Mouse (Mus musculus): ENCODE measurements around the gene Mcemp1. TPM values are rescaled to one million over a fixed set of nuclear protein-coding genes. Genes with fewer than 3 reads are reported as not detected.

Mcemp1 gene
- polyA plus RNA-seq, 1 experiment: 0.53 TPM

- Histone ChIP-seq H3K36me3 (ENCODE audit: control insufficient read depth, insufficient read depth, low read length) (no peaks in the 10 kb centered on the region), H3K27ac (ENCODE audit: insufficient read depth, low read depth, low read length) (peak within 1 kb of the TSS; percentile 13; the same call in 1 of the 2 replicates), H3K4me1 (ENCODE audit: control insufficient read depth, insufficient read depth, low read length) (no peaks in the 10 kb centered on the region), H3K27me3 (replicated peaks; ENCODE audit: control insufficient read depth, insufficient read depth, low read length) (no peaks in the 10 kb centered on the region), H3K4me3 (ENCODE audit: insufficient read depth, low read depth, low read length) (peak within 1 kb of the TSS; percentile 73)
- TF ChIP-seq CTCF (conservative IDR thresholded peaks at IDR 0.05; ENCODE audit: insufficient read depth, insufficient read length, low read depth, low read length): no peak
- TF ChIP-seq POLR2A (IDR thresholded peaks at IDR 0.05; ENCODE audit: low read depth, low read length): peak; percentile 61
- WGBS: 4% methylated on average over 47 of the region's 47 CpGs
- peak; percentile 91 for DNase-seq
These were observed 34.7 kb upstream of the Mcemp1 start, which contains the start of gene Stxbp2 for GRCm38 (mm10) chr8:3630647-3631477. Stxbp2 (plus strand) TSS chr8:3630955.

GRCm38 (mm10) chr8:3631478-3631875, 34.1 kb upstream of the Mcemp1 start:
- Histone ChIP-seq H3K27me3 (replicated peaks; ENCODE audit: control insufficient read depth, insufficient read depth, low read length) (no peaks in the 10 kb centered on the region), H3K4me3 (ENCODE audit: insufficient read depth, low read depth, low read length) (peak overlapping the region; percentile 73), H3K36me3 (ENCODE audit: control insufficient read depth, insufficient read depth, low read length) (no peaks in the 10 kb centered on the region), H3K4me1 (ENCODE audit: control insufficient read depth, insufficient read depth, low read length) (no peaks in the 10 kb centered on the region), H3K27ac (ENCODE audit: insufficient read depth, low read depth, low read length) (peak overlapping the region; percentile 13; the same call in 1 of the 2 replicates)
- no peak for TF ChIP-seq POLR2A (IDR thresholded peaks at IDR 0.05; ENCODE audit: low read depth, low read length)
- no peak for TF ChIP-seq CTCF (conservative IDR thresholded peaks at IDR 0.05; ENCODE audit: insufficient read depth, insufficient read length, low read depth, low read length)
- peak; percentile 27 for DNase-seq
- 8% methylated on average over 8 of the region's 8 CpGs for WGBS

- 21% methylated on average over 5 of the region's 5 CpGs for WGBS
- no peak for TF ChIP-seq POLR2A (IDR thresholded peaks at IDR 0.05; ENCODE audit: low read depth, low read length)
- TF ChIP-seq CTCF (conservative IDR thresholded peaks at IDR 0.05; ENCODE audit: insufficient read depth, insufficient read length, low read depth, low read length): peak; percentile 46
- no peak overlapping the region for H3K4me3 ChIP-seq (ENCODE audit: insufficient read depth, low read depth, low read length)
These were observed 19.8 kb upstream of the Mcemp1 start for GRCm38 (mm10) chr8:3645804-3646203.

GRCm38 (mm10) chr8:3646824-3647531, 18.6 kb upstream of the Mcemp1 start:
- H3K27ac ChIP-seq (ENCODE audit: insufficient read depth, low read depth, low read length): no peak overlapping the region
- 77% methylated on average over 6 of the region's 6 CpGs for WGBS
- no peak for DNase-seq

More at GRCm38 (mm10) chr8:3645804-3646203, 19.8 kb upstream of the Mcemp1 start:
- Histone ChIP-seq H3K4me1 (ENCODE audit: control insufficient read depth, insufficient read depth, low read length) (no peaks in the 10 kb centered on the region), H3K36me3 (ENCODE audit: control insufficient read depth, insufficient read depth, low read length) (no peaks in the 10 kb centered on the region), H3K27me3 (replicated peaks; ENCODE audit: control insufficient read depth, insufficient read depth, low read length) (no peaks in the 10 kb centered on the region), H3K27ac (ENCODE audit: insufficient read depth, low read depth, low read length) (no peak overlapping the region)
- peak; percentile 67 for DNase-seq

GRCm38 (mm10) chr8:3647561-3647960, 18.0 kb upstream of the Mcemp1 start:
- no peaks in the 10 kb centered on the region for H3K27me3 ChIP-seq (replicated peaks; ENCODE audit: control insufficient read depth, insufficient read depth, low read length)
- 36% methylated on average over 4 of the region's 4 CpGs for WGBS
- no peak overlapping the region for H3K4me3 ChIP-seq (ENCODE audit: insufficient read depth, low read depth, low read length)
- no peaks in the 10 kb centered on the region for H3K36me3 ChIP-seq (ENCODE audit: control insufficient read depth, insufficient read depth, low read length)
- no peaks in the 10 kb centered on the region for H3K4me1 ChIP-seq (ENCODE audit: control insufficient read depth, insufficient read depth, low read length)
- no peak for TF ChIP-seq CTCF (conservative IDR thresholded peaks at IDR 0.05; ENCODE audit: insufficient read depth, insufficient read length, low read depth, low read length)
- no peak for TF ChIP-seq POLR2A (IDR thresholded peaks at IDR 0.05; ENCODE audit: low read depth, low read length)
- H3K27ac ChIP-seq (ENCODE audit: insufficient read depth, low read depth, low read length): no peak overlapping the region
- peak; percentile 41 for DNase-seq

More at GRCm38 (mm10) chr8:3646824-3647531, 18.6 kb upstream of the Mcemp1 start:
- no peak overlapping the region for H3K4me3 ChIP-seq (ENCODE audit: insufficient read depth, low read depth, low read length)
- H3K36me3 ChIP-seq (ENCODE audit: control insufficient read depth, insufficient read depth, low read length): no peaks in the 10 kb centered on the region
- no peaks in the 10 kb centered on the region for H3K4me1 ChIP-seq (ENCODE audit: control insufficient read depth, insufficient read depth, low read length)
- no peak for TF ChIP-seq CTCF (conservative IDR thresholded peaks at IDR 0.05; ENCODE audit: insufficient read depth, insufficient read length, low read depth, low read length)
- no peak for TF ChIP-seq POLR2A (IDR thresholded peaks at IDR 0.05; ENCODE audit: low read depth, low read length)
- H3K27me3 ChIP-seq (replicated peaks; ENCODE audit: control insufficient read depth, insufficient read depth, low read length): no peaks in the 10 kb centered on the region

- WGBS: 70% methylated on average over 2 of the region's 2 CpGs
- no peak for DNase-seq
- Histone ChIP-seq H3K4me1 (ENCODE audit: control insufficient read depth, insufficient read depth, low read length) (no peaks in the 10 kb centered on the region), H3K4me3 (ENCODE audit: insufficient read depth, low read depth, low read length) (no peak overlapping the region), H3K36me3 (ENCODE audit: control insufficient read depth, insufficient read depth, low read length) (no peaks in the 10 kb centered on the region), H3K27ac (ENCODE audit: insufficient read depth, low read depth, low read length) (no peak overlapping the region), H3K27me3 (replicated peaks; ENCODE audit: control insufficient read depth, insufficient read depth, low read length) (no peaks in the 10 kb centered on the region)
- TF ChIP-seq POLR2A (IDR thresholded peaks at IDR 0.05; ENCODE audit: low read depth, low read length): no peak
- TF ChIP-seq CTCF (conservative IDR thresholded peaks at IDR 0.05; ENCODE audit: insufficient read depth, insufficient read length, low read depth, low read length): no peak
These were observed 17.3 kb upstream of the Mcemp1 start for GRCm38 (mm10) chr8:3648268-3648667.

GRCm38 (mm10) chr8:3648990-3649389, 16.6 kb upstream of the Mcemp1 start:
- Histone ChIP-seq H3K36me3 (ENCODE audit: control insufficient read depth, insufficient read depth, low read length) (no peaks in the 10 kb centered on the region), H3K27ac (ENCODE audit: insufficient read depth, low read depth, low read length) (no peak overlapping the region), H3K4me1 (ENCODE audit: control insufficient read depth, insufficient read depth, low read length) (no peaks in the 10 kb centered on the region), H3K4me3 (ENCODE audit: insufficient read depth, low read depth, low read length) (no peak overlapping the region), H3K27me3 (replicated peaks; ENCODE audit: control insufficient read depth, insufficient read depth, low read length) (no peaks in the 10 kb centered on the region)
- TF ChIP-seq POLR2A (IDR thresholded peaks at IDR 0.05; ENCODE audit: low read depth, low read length) (no peak), CTCF (conservative IDR thresholded peaks at IDR 0.05; ENCODE audit: insufficient read depth, insufficient read length, low read depth, low read length) (no peak)
- 74% methylated on average over 1 of the region's 1 CpGs for WGBS
- no peak for DNase-seq

Data from kidney, adult 2 months (tissue).